Mouse (Mus musculus): ENCODE data around the gene Klhdc4. TPM values are rescaled to one million over a fixed set of nuclear protein-coding genes. Genes with fewer than 3 reads are reported as not detected.

The Klhdc4 gene
- polyA plus RNA-seq, 1 experiment from 2014 or later: 40.3 TPM

- Histone ChIP-seq H3K36me3 (ENCODE audit: control insufficient read depth, insufficient read depth, low read length) (no peaks in the 10 kb centered on the region), H3K4me3 (ENCODE audit: low read depth, low read length) (no peak overlapping the region), H3K27me3 (replicated peaks; ENCODE audit: control insufficient read depth, insufficient read depth, low read length) (no peaks in the 10 kb centered on the region), H3K9me3 (replicated peaks; ENCODE audit: control insufficient read depth, low read length) (no peaks in the 10 kb centered on the region), H3K27ac (ENCODE audit: low read depth, low read length) (no peak overlapping the region), H3K4me1 (ENCODE audit: control insufficient read depth, insufficient read depth, low read length) (peaks cover 3% of the 10 kb centered on the region; the same call in 1 of the 2 replicates), H3K9ac (ENCODE audit: low read length) (no peak overlapping the region), H3K4me2 (ENCODE audit: low read length) (no peak overlapping the region)
- DNase-seq (ENCODE audit: low spot score): peak; percentile 77
- peak; percentile 74 for ATAC-seq
- WGBS: 36% methylated on average over 7 of the region's 7 CpGs
These were observed 66.2 kb downstream of the Klhdc4 start for GRCm38 (mm10) chr8:121762999-121763699.

GRCm38 (mm10) chr8:121761480-121761879 lies 67.9 kb downstream of the Klhdc4 start:
- Histone ChIP-seq H3K4me2 (ENCODE audit: low read length) (no peak overlapping the region), H3K27ac (ENCODE audit: low read depth, low read length) (no peak overlapping the region), H3K9ac (ENCODE audit: low read length) (no peak overlapping the region), H3K36me3 (ENCODE audit: control insufficient read depth, insufficient read depth, low read length) (no peaks in the 10 kb centered on the region), H3K27me3 (replicated peaks; ENCODE audit: control insufficient read depth, insufficient read depth, low read length) (no peaks in the 10 kb centered on the region), H3K9me3 (replicated peaks; ENCODE audit: control insufficient read depth, low read length) (no peaks in the 10 kb centered on the region), H3K4me3 (ENCODE audit: low read depth, low read length) (no peak overlapping the region), H3K4me1 (ENCODE audit: control insufficient read depth, insufficient read depth, low read length) (peaks cover 3% of the 10 kb centered on the region; the same call in 1 of the 2 replicates)
- 32% methylated on average over 10 of the region's 10 CpGs for WGBS
- ATAC-seq: no peak
- peak; percentile 39 for DNase-seq (ENCODE audit: low spot score)

GRCm38 (mm10) chr8:121760484-121760883 lies 68.9 kb downstream of the Klhdc4 start:
- Histone ChIP-seq H3K4me3 (ENCODE audit: low read depth, low read length) (no peak overlapping the region), H3K4me1 (ENCODE audit: control insufficient read depth, insufficient read depth, low read length) (peaks cover 3% of the 10 kb centered on the region; the same call in 1 of the 2 replicates), H3K9me3 (replicated peaks; ENCODE audit: control insufficient read depth, low read length) (no peaks in the 10 kb centered on the region), H3K36me3 (ENCODE audit: control insufficient read depth, insufficient read depth, low read length) (no peaks in the 10 kb centered on the region), H3K9ac (ENCODE audit: low read length) (no peak overlapping the region), H3K27me3 (replicated peaks; ENCODE audit: control insufficient read depth, insufficient read depth, low read length) (no peaks in the 10 kb centered on the region), H3K4me2 (ENCODE audit: low read length) (no peak overlapping the region), H3K27ac (ENCODE audit: low read depth, low read length) (no peak overlapping the region)
- DNase-seq (ENCODE audit: low spot score) (no peak), ATAC-seq (no peak)
- 80% methylated on average over 7 of the region's 7 CpGs for WGBS

- DNase-seq (ENCODE audit: low spot score) (no peak), ATAC-seq (no peak)
- 81% methylated on average over 12 of the region's 12 CpGs for WGBS
- no peaks in the 10 kb centered on the region for H3K36me3 ChIP-seq (ENCODE audit: control insufficient read depth, insufficient read depth, low read length)
- no peaks in the 10 kb centered on the region for H3K27me3 ChIP-seq (replicated peaks; ENCODE audit: control insufficient read depth, insufficient read depth, low read length)
- no peak overlapping the region for H3K4me3 ChIP-seq (ENCODE audit: low read depth, low read length)
- no peaks in the 10 kb centered on the region for H3K9me3 ChIP-seq (replicated peaks; ENCODE audit: control insufficient read depth, low read length)
- H3K9ac ChIP-seq (ENCODE audit: low read length): no peak overlapping the region
- H3K27ac ChIP-seq (ENCODE audit: low read depth, low read length): no peak overlapping the region
- H3K4me2 ChIP-seq (ENCODE audit: low read length): no peak overlapping the region
- peaks cover 3% of the 10 kb centered on the region; the same call in 1 of the 2 replicates for H3K4me1 ChIP-seq (ENCODE audit: control insufficient read depth, insufficient read depth, low read length)
These were observed 70.9 kb downstream of the Klhdc4 start for GRCm38 (mm10) chr8:121758470-121758869.

GRCm38 (mm10) chr8:121751407-121751806 lies 78.0 kb downstream of the Klhdc4 start:
- DNase-seq (ENCODE audit: low spot score) (peak; percentile 56), ATAC-seq (no peak)
- no peak overlapping the region for H3K4me2 ChIP-seq (ENCODE audit: low read length)
- no peaks in the 10 kb centered on the region for H3K27me3 ChIP-seq (replicated peaks; ENCODE audit: control insufficient read depth, insufficient read depth, low read length)
- no peak overlapping the region for H3K4me3 ChIP-seq (ENCODE audit: low read depth, low read length)
- H3K9me3 ChIP-seq (replicated peaks; ENCODE audit: control insufficient read depth, low read length): no peaks in the 10 kb centered on the region
- H3K4me1 ChIP-seq (ENCODE audit: control insufficient read depth, insufficient read depth, low read length): no peaks in the 10 kb centered on the region
- no peaks in the 10 kb centered on the region for H3K36me3 ChIP-seq (ENCODE audit: control insufficient read depth, insufficient read depth, low read length)
- WGBS: 27% methylated on average over 3 of the region's 3 CpGs
- no peak overlapping the region for H3K9ac ChIP-seq (ENCODE audit: low read length)
- no peak overlapping the region for H3K27ac ChIP-seq (ENCODE audit: low read depth, low read length)

GRCm38 (mm10) chr8:121750512-121750911 lies 78.9 kb downstream of the Klhdc4 start:
- 36% methylated on average over 3 of the region's 3 CpGs for WGBS
- H3K4me1 ChIP-seq (ENCODE audit: control insufficient read depth, insufficient read depth, low read length): no peaks in the 10 kb centered on the region
- no peak overlapping the region for H3K9ac ChIP-seq (ENCODE audit: low read length)
- no peaks in the 10 kb centered on the region for H3K9me3 ChIP-seq (replicated peaks; ENCODE audit: control insufficient read depth, low read length)
- H3K4me2 ChIP-seq (ENCODE audit: low read length): no peak overlapping the region
- no peaks in the 10 kb centered on the region for H3K27me3 ChIP-seq (replicated peaks; ENCODE audit: control insufficient read depth, insufficient read depth, low read length)
- DNase-seq (ENCODE audit: low spot score): no peak
- H3K27ac ChIP-seq (ENCODE audit: low read depth, low read length): no peak overlapping the region
- no peak for ATAC-seq
- no peak overlapping the region for H3K4me3 ChIP-seq (ENCODE audit: low read depth, low read length)
- H3K36me3 ChIP-seq (ENCODE audit: control insufficient read depth, insufficient read depth, low read length): no peaks in the 10 kb centered on the region

- no peak overlapping the region for H3K4me3 ChIP-seq (ENCODE audit: low read depth, low read length)
- no peaks in the 10 kb centered on the region for H3K36me3 ChIP-seq (ENCODE audit: control insufficient read depth, insufficient read depth, low read length)
- H3K9me3 ChIP-seq (replicated peaks; ENCODE audit: control insufficient read depth, low read length): no peaks in the 10 kb centered on the region
- WGBS: 79% methylated on average over 9 of the region's 9 CpGs
- H3K4me2 ChIP-seq (ENCODE audit: low read length): no peak overlapping the region
- H3K27me3 ChIP-seq (replicated peaks; ENCODE audit: control insufficient read depth, insufficient read depth, low read length): no peaks in the 10 kb centered on the region
- no peak overlapping the region for H3K9ac ChIP-seq (ENCODE audit: low read length)
- ATAC-seq (no peak), DNase-seq (ENCODE audit: low spot score) (no peak)
- no peak overlapping the region for H3K27ac ChIP-seq (ENCODE audit: low read depth, low read length)
- no peaks in the 10 kb centered on the region for H3K4me1 ChIP-seq (ENCODE audit: control insufficient read depth, insufficient read depth, low read length)
These were observed 79.9 kb downstream of the Klhdc4 start for GRCm38 (mm10) chr8:121749501-121749900.

Other genes starting within 250 kb of the Klhdc4 start
- gene Map1lc3b, start 239.2 kb downstream of the Klhdc4 start, polyA plus RNA-seq (2014; fragmentation: Nextera tagmentation; extraction: Ambion mirVana): 435 and 464 TPM in 2 replicates
- 40.9 and 44.9 TPM in 2 replicates for gene Zcchc14, start 176.7 kb downstream of the Klhdc4 start, polyA plus RNA-seq (2014; fragmentation: Nextera tagmentation; extraction: Ambion mirVana)
- gene Jph3, start 99.9 kb downstream of the Klhdc4 start, polyA plus RNA-seq (2014; fragmentation: Nextera tagmentation; extraction: Ambion mirVana): 44.1 and 55.9 TPM in 2 replicates
- gene Slc7a5, start 78.1 kb upstream of the Klhdc4 start, polyA plus RNA-seq (2014; fragmentation: Nextera tagmentation; extraction: Ambion mirVana): 37.9 and 39.7 TPM in 2 replicates
- 0.28 and 0.46 TPM in 2 replicates for gene Car5a, start 115.3 kb upstream of the Klhdc4 start, polyA plus RNA-seq (2014; fragmentation: Nextera tagmentation; extraction: Ambion mirVana)
- gene Banp, start 120.2 kb upstream of the Klhdc4 start, polyA plus RNA-seq (2014; fragmentation: Nextera tagmentation; extraction: Ambion mirVana): 47.2 and 57.7 TPM in 2 replicates